Mouse (Mus musculus): Measurements from ENCODE around the gene Ydjc.

Gene Ydjc

GRCm38 (mm10) chr16:17144339-17144738 lies at the start of gene Ydjc:
Gene Ydjc (plus strand): TSS chr16:17144621.
- no peak for DNase-seq

GRCm38 (mm10) chr16:17096938-17097337 lies 47.5 kb upstream of the Ydjc start:
- DNase-seq, result peak; percentile 16 to 37

DNA sequence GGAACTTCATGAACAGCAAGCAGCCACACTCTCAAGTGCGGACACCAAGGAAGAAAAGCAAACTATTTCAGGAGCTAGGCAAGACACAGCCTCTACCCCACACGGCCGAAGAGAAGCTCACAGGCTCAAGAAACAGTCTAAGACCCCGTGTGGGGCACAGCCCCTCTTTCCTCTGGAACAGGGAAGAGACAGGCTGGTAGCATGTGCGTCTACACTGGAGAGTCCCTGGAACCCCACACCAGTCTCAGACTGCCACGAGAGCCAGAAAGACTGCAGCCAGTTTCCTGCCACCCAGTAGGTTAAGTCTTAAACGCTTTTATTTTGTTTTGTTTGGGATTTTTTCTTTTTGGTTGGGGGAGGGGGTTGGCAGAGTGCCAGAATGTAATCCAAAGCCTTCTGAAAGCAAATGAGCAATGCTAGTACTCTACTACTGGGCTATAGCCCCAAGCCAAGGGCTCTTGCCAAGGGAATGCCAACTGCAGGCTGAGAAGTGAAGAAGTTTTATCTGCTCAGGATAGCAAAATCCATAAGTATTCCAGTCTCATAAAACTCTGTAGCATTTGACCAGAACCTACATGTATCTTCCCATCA lies 41.7 kb upstream of the Ydjc start:
- DNase-seq, result peak in 1 of 2 experiments; percentile 29

DNA sequence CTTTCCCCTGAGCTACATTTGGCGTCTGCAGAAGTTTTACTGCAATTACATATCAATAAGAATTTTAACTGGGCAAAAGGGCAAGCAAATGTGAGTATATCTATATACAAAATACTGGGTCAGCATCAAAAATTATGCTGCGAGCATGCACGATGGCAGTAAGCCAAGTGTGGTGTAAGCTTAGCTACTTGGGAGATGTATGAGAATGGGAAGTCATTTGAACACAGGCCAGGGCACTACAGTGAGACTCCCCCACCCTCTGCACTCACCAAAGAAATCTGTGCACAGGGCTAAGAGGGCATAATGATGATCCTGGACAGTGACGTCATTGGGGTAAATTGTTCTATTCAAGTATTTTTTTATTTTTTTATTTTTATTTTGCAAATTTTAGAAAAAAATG lies 39.8 kb upstream of the Ydjc start:
- no peak for DNase-seq

DNA sequence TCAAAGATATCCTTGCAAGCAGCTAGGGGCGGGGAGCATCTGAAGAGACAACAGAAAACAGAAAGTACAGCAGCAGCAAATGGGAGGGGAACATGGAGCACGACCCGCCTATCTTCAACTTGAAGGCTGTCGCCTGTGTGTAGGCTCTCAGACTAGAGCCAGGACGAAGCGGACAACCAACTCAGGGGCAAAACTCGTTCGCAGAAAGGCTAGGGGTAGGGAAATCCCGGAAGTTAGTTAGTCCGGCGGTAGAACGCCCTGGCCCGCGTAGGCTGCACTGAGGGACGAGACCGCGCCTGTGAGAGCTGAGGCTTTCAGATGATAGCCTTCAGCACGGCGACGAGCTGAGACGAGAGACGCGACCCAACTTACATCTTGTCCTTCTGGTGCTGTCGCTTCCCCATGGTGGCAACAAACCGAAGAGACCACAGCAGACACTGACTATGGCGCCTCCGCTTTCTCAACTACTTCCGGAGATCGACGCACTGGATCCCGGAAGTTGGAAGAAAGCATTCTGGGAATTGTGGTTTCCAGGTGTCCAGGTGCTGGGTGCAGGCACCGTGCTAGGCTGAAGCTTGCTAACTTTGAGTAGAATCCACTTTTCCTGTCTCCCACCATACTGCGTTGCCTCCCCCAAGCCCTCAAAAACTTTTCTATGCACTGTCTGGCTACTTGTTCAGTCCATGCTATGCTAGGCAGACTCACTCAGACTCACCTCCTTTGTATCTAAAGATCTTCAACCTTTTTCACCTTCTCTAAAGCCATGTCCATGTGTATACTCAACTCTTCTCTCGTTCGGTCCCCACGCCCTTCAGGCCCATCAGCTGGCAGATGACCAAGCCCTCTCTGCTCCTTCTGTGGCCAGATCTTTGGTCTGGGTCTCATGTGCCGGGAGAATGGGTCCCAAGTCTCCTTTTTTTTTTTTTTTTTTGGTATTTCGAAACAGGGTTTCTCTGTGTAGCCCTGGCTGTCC lies 33.4 kb upstream of the Ydjc start, which contains the start of gene Ppil2:
TSS of gene Ppil2 (minus strand) at position 487 of the 973 bp plus-strand sequence.
- DNase-seq, result peak; percentile 79 to 83

- DNase-seq, result no peak
Observed at GRCm38 (mm10) chr16:17117309-17117799, 27.1 kb upstream of the Ydjc start.

DNA sequence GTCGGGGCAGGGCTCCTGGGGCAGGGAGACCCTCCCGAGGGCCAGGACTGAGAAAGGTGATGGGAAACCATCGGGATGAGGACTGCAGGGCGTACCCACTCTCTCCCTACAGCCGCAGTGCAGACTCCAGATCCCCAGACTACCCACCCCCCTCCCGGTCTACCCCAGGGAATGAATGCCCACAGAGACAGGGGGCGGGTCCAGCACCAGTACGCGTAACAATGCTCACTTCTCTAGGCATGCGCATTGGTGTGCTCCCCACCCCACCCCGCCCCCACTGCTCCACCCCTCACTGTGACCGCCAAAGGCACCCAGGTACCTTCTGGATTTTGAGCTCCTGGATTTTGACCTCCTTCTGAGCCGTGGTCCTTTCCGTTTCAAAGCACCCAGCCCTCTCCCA lies 22.9 kb upstream of the Ydjc start:
- DNase-seq, result no peak

- no peak for DNase-seq
Observed at GRCm38 (mm10) chr16:17124119-17124870, 20.1 kb upstream of the Ydjc start.

DNA sequence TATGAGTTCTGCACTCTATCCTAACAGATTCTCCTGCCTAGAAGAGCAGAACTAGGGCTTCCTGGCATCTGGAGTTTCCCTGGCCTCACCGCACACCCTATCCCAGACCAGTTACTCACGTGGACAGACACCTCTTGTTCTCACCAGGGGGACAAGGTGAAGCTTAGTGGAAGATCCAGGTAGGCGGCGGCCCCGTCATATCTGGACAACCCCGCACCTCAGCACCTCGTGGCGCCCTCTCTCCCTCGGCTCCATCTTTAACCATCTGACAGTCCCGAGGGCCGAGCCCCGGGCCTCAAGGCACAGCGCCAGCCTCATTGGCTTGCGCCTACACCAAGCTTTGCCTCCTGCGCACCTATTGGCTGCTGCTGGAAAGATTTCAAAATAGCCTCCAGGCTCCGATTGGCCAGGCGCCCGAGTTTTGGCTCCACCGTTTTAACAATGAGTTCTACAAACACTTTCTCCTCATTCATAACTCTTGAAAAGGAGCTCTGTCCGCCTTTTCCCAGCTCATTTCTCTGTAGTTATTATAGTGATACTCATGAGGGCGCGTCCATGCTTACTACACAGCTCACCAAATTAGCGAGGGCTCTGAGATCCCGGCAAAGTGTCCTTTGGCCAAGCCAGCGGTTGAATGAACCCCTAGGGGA lies 19.4 kb upstream of the Ydjc start, which contains the start of gene 2610318N02Rik:
TSS of gene 2610318N02Rik (minus strand) at position 297 of the 650 bp plus-strand sequence.
- DNase-seq, result peak; percentile 78 to 85

DNA sequence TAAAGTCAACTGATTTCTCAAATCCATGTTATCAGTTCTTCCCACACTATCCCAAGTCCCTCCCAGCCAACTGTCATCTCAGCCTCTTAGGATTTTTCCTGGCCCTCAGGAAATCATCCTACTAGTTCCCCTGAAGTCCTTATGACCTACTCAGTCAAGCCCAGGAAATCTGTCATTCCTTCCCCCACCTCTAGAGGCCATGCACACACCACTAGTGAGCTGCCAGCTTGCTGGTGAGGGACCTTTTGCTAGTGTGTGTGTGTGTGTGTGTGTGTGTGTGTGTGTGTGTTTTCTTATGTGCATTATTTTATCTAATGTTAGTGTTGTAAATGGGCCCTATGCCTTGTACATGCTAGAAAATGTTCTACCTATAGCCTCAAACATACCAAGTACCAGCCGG lies 17.1 kb upstream of the Ydjc start:
- peak; percentile 63 to 81 for DNase-seq

DNA sequence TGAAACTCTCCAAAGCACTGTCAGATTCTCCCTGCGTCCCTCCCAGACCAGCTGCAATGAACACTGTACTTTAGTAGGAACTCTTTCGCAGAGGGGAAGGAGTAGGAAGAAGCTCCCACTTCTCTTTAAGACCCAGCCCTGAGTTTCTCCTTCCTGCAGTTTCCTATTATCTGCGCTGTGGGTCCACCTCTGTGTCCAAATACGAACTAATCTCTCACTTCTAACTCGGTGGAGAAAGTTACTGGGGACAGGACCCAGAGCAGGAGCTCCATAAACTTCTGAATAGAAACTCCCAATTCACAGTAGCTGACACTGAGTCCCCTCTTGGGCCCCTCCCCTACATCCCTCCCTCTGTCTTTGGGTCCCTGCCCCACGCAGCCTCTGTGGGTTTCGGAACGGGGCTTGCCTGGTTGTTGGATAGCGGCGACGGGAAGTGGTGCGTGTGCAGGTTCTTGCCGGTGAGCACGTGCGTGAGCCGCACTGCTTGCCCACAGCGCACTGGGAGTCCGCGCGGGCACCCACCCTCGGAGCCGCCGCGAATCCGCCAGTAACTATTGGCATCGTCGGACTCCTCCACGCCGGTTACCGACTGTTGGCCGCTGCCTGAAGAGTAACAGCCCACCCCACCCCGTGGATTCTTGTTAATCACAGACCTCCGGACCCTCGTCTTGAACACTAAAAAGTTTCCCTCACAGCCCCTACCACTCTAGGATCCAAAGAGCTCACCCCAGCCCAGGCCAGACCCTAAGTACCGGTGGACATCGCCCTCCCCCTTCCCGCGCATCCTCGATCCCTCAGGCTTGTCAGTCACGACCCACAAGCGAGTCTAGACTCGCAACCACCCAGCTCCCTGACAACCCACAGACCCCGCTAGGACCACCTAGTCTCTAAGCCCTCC lies 13.0 kb upstream of the Ydjc start:
- peak in 1 of 2 experiments; percentile 29 for DNase-seq

- peak; percentile 98 to 99 for DNase-seq
Observed at GRCm38 (mm10) chr16:17132089-17132905, 12.1 kb upstream of the Ydjc start, which contains the start of gene Sdf2l1. Gene Sdf2l1 (minus strand): TSS chr16:17132383.

GRCm38 (mm10) chr16:17132906-17133200 lies 11.6 kb upstream of the Ydjc start:
- DNase-seq, result no peak

- no peak for DNase-seq
Observed at GRCm38 (mm10) chr16:17137355-17137754, 7.1 kb upstream of the Ydjc start.

DNA sequence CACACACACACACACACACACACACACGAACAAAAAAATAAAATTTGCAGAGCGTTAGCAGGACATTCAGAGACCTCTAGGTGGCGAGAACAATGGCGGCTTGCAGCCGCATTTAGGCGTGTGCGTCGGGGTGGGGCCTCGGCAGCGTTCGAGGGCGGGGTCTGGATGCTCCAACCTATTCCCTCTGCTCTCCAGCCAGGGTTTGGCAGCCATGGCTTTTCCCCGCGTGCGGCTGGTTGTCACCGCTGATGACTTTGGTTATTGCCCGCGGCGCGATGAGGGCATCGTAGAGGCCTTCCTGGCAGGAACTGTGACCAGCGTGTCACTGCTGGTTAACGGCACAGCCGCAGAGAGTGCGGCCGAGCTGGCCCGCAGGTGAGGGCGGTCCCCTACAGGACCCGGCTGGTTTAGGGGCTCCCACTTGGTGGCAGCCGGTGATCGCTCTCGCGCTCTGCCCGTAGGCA lies 2.4 kb downstream of the Ydjc start, which contains the start of gene Ccdc116:
TSS of gene Ccdc116 (minus strand) at position 458 of the 464 bp plus-strand sequence.
- peak; percentile 71 to 88 for DNase-seq

- DNase-seq, result peak; percentile 23 to 36
Observed at GRCm38 (mm10) chr16:17147391-17147929, 3.0 kb downstream of the Ydjc start.

DNA sequence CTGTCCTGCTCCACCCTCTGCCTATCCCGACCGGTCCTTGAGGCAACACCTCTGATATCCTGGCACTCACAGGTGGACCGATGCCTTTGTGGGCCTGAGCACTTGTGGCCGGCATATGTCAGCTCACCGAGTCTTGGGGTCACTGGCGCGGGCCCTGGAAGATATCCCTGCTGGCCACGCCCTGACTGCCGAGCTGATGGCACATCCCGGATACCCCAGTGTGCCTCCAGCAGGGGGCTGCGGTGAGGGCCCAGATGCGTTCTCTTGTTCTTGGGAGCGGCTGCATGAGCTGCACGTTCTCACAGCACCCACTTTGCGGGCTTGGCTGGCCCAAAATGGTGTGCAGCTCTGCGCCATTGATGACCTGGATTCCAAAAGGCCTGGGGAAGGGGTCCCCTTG lies 3.7 kb downstream of the Ydjc start:
- DNase-seq, result peak in 1 of 2 experiments; percentile 21

DNA sequence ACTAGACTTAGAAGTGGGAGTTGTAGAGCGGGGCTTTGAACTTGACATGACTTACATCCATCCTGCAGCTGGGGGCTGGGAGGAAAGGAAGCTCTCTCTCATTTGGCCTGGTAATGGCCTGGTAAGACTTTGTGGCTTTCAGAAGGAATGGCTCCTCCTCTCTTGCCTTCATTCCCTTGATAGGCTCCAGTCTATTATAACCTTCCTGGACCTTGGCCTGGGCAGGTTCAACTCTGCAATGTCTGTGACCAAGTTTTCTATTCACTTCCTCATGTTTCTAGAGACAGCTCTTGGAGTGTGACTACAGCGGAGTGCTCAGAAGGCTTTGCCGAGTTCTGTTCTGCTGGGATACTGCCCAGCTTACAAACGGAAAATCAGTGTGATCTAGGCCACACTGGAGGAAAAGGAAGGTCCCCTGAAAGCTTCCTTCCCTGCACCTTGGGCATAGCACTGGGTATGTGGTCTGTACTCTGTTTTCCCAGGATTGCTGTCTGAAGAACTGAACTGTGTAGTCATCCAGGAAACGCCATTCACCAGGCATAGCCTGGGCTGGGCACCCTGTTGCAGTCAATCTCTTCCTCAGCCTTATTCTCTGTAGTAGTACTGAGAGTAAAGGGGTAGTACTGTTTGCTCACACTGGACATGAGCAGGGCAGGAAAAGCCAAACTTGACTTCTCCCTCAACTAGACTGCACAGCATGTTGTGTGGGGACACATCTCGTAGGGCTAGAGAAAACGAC lies 6.3 kb downstream of the Ydjc start:
- peak; percentile 51 to 53 for DNase-seq

GRCm38 (mm10) chr16:17151874-17152273 lies 7.5 kb downstream of the Ydjc start:
- no peak for DNase-seq
